Mouse (Mus musculus) bone marrow macrophage, adult 2 months (primary cell): Measurements from ENCODE around the gene Klf6. TPM values are rescaled to one million over a fixed set of nuclear protein-coding genes. Genes with fewer than 3 reads are reported as not detected.

Experiments used
- H3K27ac ChIP-seq: 2 replicates; pipeline ENCODE4 v1.5.1; 2012; ENCODE audit warnings: low read depth, low read length; ENCODE audit not compliant: insufficient read depth
- H3K4me1 ChIP-seq: 2 replicates; pipeline ENCODE4 v1.6.1; 2012; ENCODE audit warnings: low read length; ENCODE audit not compliant: control insufficient read depth, insufficient read depth
- H3K4me3 ChIP-seq: 2 replicates; pipeline ENCODE4 v1.5.1; 2012; ENCODE audit warnings: mild to moderate bottlenecking, low read length, moderate library complexity; ENCODE audit not compliant: insufficient read depth
- CTCF ChIP-seq: IDR thresholded peaks from 2 replicates; pipeline ENCODE4 v1.5.1; 2012; ENCODE audit warnings: low read depth, mild to moderate bottlenecking, low read length, moderate library complexity
- POLR2A ChIP-seq: IDR thresholded peaks from 2 replicates; pipeline ENCODE4 v1.6.1; 2012; ENCODE audit warnings: mild to moderate bottlenecking, low read depth, low read length, borderline replicate concordance
- polyA plus RNA-seq: library from polyadenylated mRNA; stranded (reverse); fragments of >200 nt; gene quantifications from 2 replicates; pipeline ENCODE4 v1.2.4, GENCODE M21; 2012; ENCODE audit not compliant: missing spikeins, insufficient read depth, insufficient read length

Klf6 gene
- polyA plus RNA-seq, 1 experiment, result 174 TPM

- H3K4me3 ChIP-seq, result peak overlapping the region; percentile 91
- TF ChIP-seq CTCF (no peak), POLR2A (no peak)
Observed at GRCm38 (mm10) chr13:5862626-5863407, 1.5 kb downstream of the Klf6 start.

DNA sequence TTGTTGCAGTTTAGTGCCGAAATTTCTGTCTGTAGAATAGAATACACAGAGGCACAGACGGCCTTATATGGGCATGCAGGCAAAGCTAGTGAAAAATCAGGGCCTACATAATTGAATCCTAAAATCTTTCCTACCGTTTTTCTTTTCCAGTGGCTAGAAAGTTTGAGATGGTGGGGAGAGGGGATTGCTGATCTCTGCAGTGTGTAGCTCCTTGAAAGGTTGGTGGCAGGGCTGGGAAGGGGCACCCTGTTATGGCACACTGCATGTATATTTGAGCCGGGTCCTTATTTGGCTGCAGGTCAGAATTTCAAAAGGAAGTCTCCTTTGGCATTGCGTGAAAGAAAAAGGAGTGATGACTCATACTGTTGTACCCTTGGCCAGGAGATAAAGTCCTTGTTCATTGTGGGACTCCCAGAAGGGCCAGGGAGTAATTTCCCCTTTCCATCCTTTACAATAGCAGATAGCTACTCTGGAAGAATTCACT is 2.2 kb downstream of the Klf6 start:
- no peak for TF ChIP-seq POLR2A
- no peak for TF ChIP-seq CTCF

More at GRCm38 (mm10) chr13:5862626-5863407, 1.5 kb downstream of the Klf6 start:
- Histone ChIP-seq H3K4me1 (peaks cover 35% of the 10 kb centered on the region), H3K27ac (peak overlapping the region; percentile 99)

DNA sequence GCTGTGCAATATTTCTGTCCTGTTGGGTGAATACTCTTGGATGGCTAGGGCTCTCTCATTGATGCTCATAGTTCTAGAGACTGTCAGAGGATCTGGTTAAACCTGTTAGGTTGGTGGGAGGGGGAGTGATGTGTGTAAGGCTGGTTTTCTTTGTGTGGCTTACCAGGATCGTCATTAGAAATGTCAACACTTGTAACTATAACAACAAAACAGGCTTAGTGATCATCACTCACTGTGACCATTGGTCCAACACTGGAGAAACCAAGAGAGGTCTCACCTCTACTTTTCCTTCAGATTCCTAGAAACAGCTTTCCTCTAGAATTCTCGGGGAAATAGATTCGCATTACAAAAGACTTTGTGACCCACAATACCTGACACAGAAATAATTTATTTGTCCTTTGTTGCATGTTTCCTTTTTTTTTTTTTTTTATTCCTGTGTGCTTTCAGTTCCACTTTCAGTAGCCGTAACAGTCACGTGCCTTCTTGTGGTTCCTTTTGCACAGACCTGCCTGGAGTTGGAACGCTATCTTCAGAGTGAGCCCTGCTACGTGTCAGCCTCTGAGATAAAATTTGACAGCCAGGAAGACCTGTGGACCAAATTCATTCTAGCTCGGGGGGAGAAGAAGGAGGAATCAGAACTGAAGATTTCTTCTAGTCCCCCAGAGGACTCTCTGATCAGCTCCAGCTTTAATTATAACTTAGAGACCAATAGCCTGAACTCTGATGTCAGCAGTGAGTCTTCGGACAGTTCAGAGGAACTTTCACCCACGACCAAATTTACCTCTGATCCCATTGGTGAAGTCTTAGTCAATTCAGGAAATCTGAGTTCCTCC is 3.2 kb downstream of the Klf6 start:
- Histone ChIP-seq H3K4me1 (peaks cover 46% of the 10 kb centered on the region), H3K27ac (peak overlapping the region; percentile 91), H3K4me3 (peak overlapping the region; percentile 83)
- TF ChIP-seq POLR2A, result no peak

More for the DNA sequence above, 2.2 kb downstream of the Klf6 start:
- peak overlapping the region; percentile 99 for H3K27ac ChIP-seq
- peak overlapping the region; percentile 91 for H3K4me3 ChIP-seq
- peaks cover 41% of the 10 kb centered on the region for H3K4me1 ChIP-seq

DNA sequence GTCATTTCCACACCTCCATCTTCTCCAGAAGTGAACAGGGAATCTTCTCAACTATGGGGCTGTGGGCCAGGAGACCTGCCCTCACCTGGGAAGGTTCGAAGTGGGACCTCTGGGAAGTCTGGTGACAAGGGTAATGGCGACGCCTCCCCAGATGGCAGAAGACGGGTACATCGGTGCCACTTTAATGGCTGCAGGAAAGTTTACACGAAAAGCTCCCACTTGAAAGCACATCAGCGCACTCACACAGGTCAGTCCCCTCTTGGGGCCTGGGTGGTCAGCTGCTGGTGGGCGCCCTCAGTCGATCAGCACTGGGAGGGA is 3.8 kb downstream of the Klf6 start:
- no peak for TF ChIP-seq POLR2A
- TF ChIP-seq CTCF, result no peak
- peak overlapping the region; percentile 91 for H3K27ac ChIP-seq
- peaks cover 50% of the 10 kb centered on the region for H3K4me1 ChIP-seq
- H3K4me3 ChIP-seq, result peak overlapping the region; percentile 83

GRCm38 (mm10) chr13:5866091-5866490 is 4.8 kb downstream of the Klf6 start:
- H3K4me1 ChIP-seq, result peaks cover 48% of the 10 kb centered on the region
- H3K4me3 ChIP-seq, result peak overlapping the region; percentile 83
- peak overlapping the region; percentile 91 for H3K27ac ChIP-seq
- TF ChIP-seq CTCF (no peak), POLR2A (no peak)

- Histone ChIP-seq H3K4me3 (peak overlapping the region; percentile 83), H3K4me1 (peaks cover 48% of the 10 kb centered on the region)
Observed at GRCm38 (mm10) chr13:5866532-5866931, 5.2 kb downstream of the Klf6 start.

GRCm38 (mm10) chr13:5868376-5868775 is 7.1 kb downstream of the Klf6 start:
- H3K4me3 ChIP-seq, result no peak overlapping the region
- TF ChIP-seq POLR2A (no peak), CTCF (no peak)
- peak overlapping the region; percentile 60 for H3K27ac ChIP-seq
- H3K4me1 ChIP-seq, result peaks cover 58% of the 10 kb centered on the region

More at GRCm38 (mm10) chr13:5866532-5866931, 5.2 kb downstream of the Klf6 start:
- TF ChIP-seq CTCF (no peak), POLR2A (no peak)
- H3K27ac ChIP-seq, result peak overlapping the region; percentile 91

GRCm38 (mm10) chr13:5869433-5869832 is 8.2 kb downstream of the Klf6 start:
- TF ChIP-seq CTCF (no peak), POLR2A (no peak)
- H3K4me1 ChIP-seq, result peaks cover 68% of the 10 kb centered on the region
- H3K4me3 ChIP-seq, result peak overlapping the region; percentile 3; the same call in 1 of the 2 replicates
- H3K27ac ChIP-seq, result peak overlapping the region; percentile 93

- peak overlapping the region; percentile 93 for H3K27ac ChIP-seq
- peak overlapping the region; percentile 3; the same call in 1 of the 2 replicates for H3K4me3 ChIP-seq
- H3K4me1 ChIP-seq, result peaks cover 72% of the 10 kb centered on the region
- TF ChIP-seq CTCF, result no peak
- TF ChIP-seq POLR2A, result no peak
Observed at GRCm38 (mm10) chr13:5869842-5870241, 8.6 kb downstream of the Klf6 start.
